Mouse (Mus musculus): ENCODE measurements at regions not wholly inside any gene's neighbourhood (a gene's known extent, or its start where the extent isn't known, plus 50 kb on each side); places are given as distances from the start of the nearest gene placed in this dataset.

GRCm38 (mm10) chr3:8123141-8123540, 1486.7 kb downstream of the Zfp704 start:
- H3K36me3 ChIP-seq (replicated peaks): no peaks in the 10 kb centered on the region
- no peaks in the 10 kb centered on the region for H3K27me3 ChIP-seq (ENCODE audit: insufficient read depth, low read length)
- H3K9me3 ChIP-seq (replicated peaks): no peaks in the 10 kb centered on the region
- no peaks in the 10 kb centered on the region for H3K4me1 ChIP-seq (ENCODE audit: insufficient read depth, low read depth, low read length)
- ATAC-seq (ENCODE audit: extremely low read depth, insufficient number of reproducible peaks, low FRiP score, poor library complexity, severe bottlenecking): no peak
- no peak for TF ChIP-seq POLR2AphosphoS5 (IDR thresholded peaks at IDR 0.05; ENCODE audit: insufficient replicate concordance, low read depth, low read length)
- TF ChIP-seq CTCF (IDR thresholded peaks at IDR 0.05; ENCODE audit: low read depth, low read length): no peak
- no peak for TF ChIP-seq TAL1 (conservative IDR thresholded peaks at IDR 0.05; ENCODE audit: low read depth, low read length)
- no peak for TF ChIP-seq GATA2 (IDR thresholded peaks at IDR 0.05; ENCODE audit: borderline replicate concordance, low read depth, low read length)
- TF ChIP-seq GATA1 (IDR thresholded peaks at IDR 0.05; ENCODE audit: borderline replicate concordance, low read length): no peak
- H3K4me3 ChIP-seq (ENCODE audit: low read depth, low read length): no peak overlapping the region
- DNase-seq (ENCODE audit: low spot score): no peak

GRCm38 (mm10) chr3:8098291-8098690, 1478.0 kb upstream of the 1700008P02Rik start:
- no peak overlapping the region for H3K4me3 ChIP-seq (ENCODE audit: low read depth, low read length)
- H3K9me3 ChIP-seq (replicated peaks): no peaks in the 10 kb centered on the region
- no peak for ATAC-seq (ENCODE audit: extremely low read depth, insufficient number of reproducible peaks, low FRiP score, poor library complexity, severe bottlenecking)
- TF ChIP-seq GATA2 (IDR thresholded peaks at IDR 0.05; ENCODE audit: borderline replicate concordance, low read depth, low read length): no peak
- no peak for TF ChIP-seq TAL1 (conservative IDR thresholded peaks at IDR 0.05; ENCODE audit: low read depth, low read length)
- TF ChIP-seq POLR2AphosphoS5 (IDR thresholded peaks at IDR 0.05; ENCODE audit: insufficient replicate concordance, low read depth, low read length): no peak
- no peak for DNase-seq (ENCODE audit: low spot score)
- no peaks in the 10 kb centered on the region for H3K36me3 ChIP-seq (replicated peaks)
- no peaks in the 10 kb centered on the region for H3K4me1 ChIP-seq (ENCODE audit: insufficient read depth, low read depth, low read length)
- no peaks in the 10 kb centered on the region for H3K27me3 ChIP-seq (ENCODE audit: insufficient read depth, low read length)

- H3K27me3 ChIP-seq (ENCODE audit: insufficient read depth, low read length): no peaks in the 10 kb centered on the region
- no peaks in the 10 kb centered on the region for H3K4me1 ChIP-seq (ENCODE audit: insufficient read depth, low read depth, low read length)
- DNase-seq (ENCODE audit: low spot score): no peak
- no peak for ATAC-seq (ENCODE audit: extremely low read depth, insufficient number of reproducible peaks, low FRiP score, poor library complexity, severe bottlenecking)
- no peak for TF ChIP-seq GATA1 (IDR thresholded peaks at IDR 0.05; ENCODE audit: borderline replicate concordance, low read length)
- no peak for TF ChIP-seq POLR2AphosphoS5 (IDR thresholded peaks at IDR 0.05; ENCODE audit: insufficient replicate concordance, low read depth, low read length)
- TF ChIP-seq CTCF (IDR thresholded peaks at IDR 0.05; ENCODE audit: low read depth, low read length): no peak
- TF ChIP-seq GATA2 (IDR thresholded peaks at IDR 0.05; ENCODE audit: borderline replicate concordance, low read depth, low read length): no peak
- no peak for TF ChIP-seq TAL1 (conservative IDR thresholded peaks at IDR 0.05; ENCODE audit: low read depth, low read length)
- H3K9me3 ChIP-seq (replicated peaks): no peaks in the 10 kb centered on the region
- H3K4me3 ChIP-seq (ENCODE audit: low read depth, low read length): no peak overlapping the region
- no peaks in the 10 kb centered on the region for H3K36me3 ChIP-seq (replicated peaks)
These were observed 1464.5 kb upstream of the 1700008P02Rik start for GRCm38 (mm10) chr3:8084749-8085148.

GRCm38 (mm10) chr3:8053711-8054110, 1433.5 kb upstream of the 1700008P02Rik start:
- Histone ChIP-seq H3K4me1 (ENCODE audit: insufficient read depth, low read depth, low read length) (no peaks in the 10 kb centered on the region), H3K27me3 (ENCODE audit: insufficient read depth, low read length) (no peaks in the 10 kb centered on the region), H3K9me3 (replicated peaks) (no peaks in the 10 kb centered on the region), H3K4me3 (ENCODE audit: low read depth, low read length) (no peak overlapping the region), H3K36me3 (replicated peaks) (no peaks in the 10 kb centered on the region)
- ATAC-seq (ENCODE audit: extremely low read depth, insufficient number of reproducible peaks, low FRiP score, poor library complexity, severe bottlenecking) (no peak), DNase-seq (ENCODE audit: low spot score) (no peak)
- TF ChIP-seq CTCF (IDR thresholded peaks at IDR 0.05; ENCODE audit: low read depth, low read length): no peak

- Histone ChIP-seq H3K9me3 (replicated peaks) (no peaks in the 10 kb centered on the region), H3K36me3 (replicated peaks) (no peaks in the 10 kb centered on the region), H3K4me3 (ENCODE audit: low read depth, low read length) (no peak overlapping the region), H3K27me3 (ENCODE audit: insufficient read depth, low read length) (no peaks in the 10 kb centered on the region), H3K4me1 (ENCODE audit: insufficient read depth, low read depth, low read length) (no peaks in the 10 kb centered on the region)
- TF ChIP-seq TAL1 (conservative IDR thresholded peaks at IDR 0.05; ENCODE audit: low read depth, low read length) (no peak), CTCF (IDR thresholded peaks at IDR 0.05; ENCODE audit: low read depth, low read length) (no peak), GATA2 (IDR thresholded peaks at IDR 0.05; ENCODE audit: borderline replicate concordance, low read depth, low read length) (no peak), POLR2AphosphoS5 (IDR thresholded peaks at IDR 0.05; ENCODE audit: insufficient replicate concordance, low read depth, low read length) (no peak), GATA1 (IDR thresholded peaks at IDR 0.05; ENCODE audit: borderline replicate concordance, low read length) (no peak)
- no peak for ATAC-seq (ENCODE audit: extremely low read depth, insufficient number of reproducible peaks, low FRiP score, poor library complexity, severe bottlenecking)
- no peak for DNase-seq (ENCODE audit: low spot score)
These were observed 1430.9 kb upstream of the 1700008P02Rik start for GRCm38 (mm10) chr3:8051167-8051566.

GRCm38 (mm10) chr3:8049706-8050105, 1429.5 kb upstream of the 1700008P02Rik start:
- ATAC-seq (ENCODE audit: extremely low read depth, insufficient number of reproducible peaks, low FRiP score, poor library complexity, severe bottlenecking) (no peak), DNase-seq (ENCODE audit: low spot score) (no peak)
- no peaks in the 10 kb centered on the region for H3K36me3 ChIP-seq (replicated peaks)
- no peaks in the 10 kb centered on the region for H3K4me1 ChIP-seq (ENCODE audit: insufficient read depth, low read depth, low read length)
- no peaks in the 10 kb centered on the region for H3K27me3 ChIP-seq (ENCODE audit: insufficient read depth, low read length)
- no peak for TF ChIP-seq TAL1 (conservative IDR thresholded peaks at IDR 0.05; ENCODE audit: low read depth, low read length)
- no peak for TF ChIP-seq CTCF (IDR thresholded peaks at IDR 0.05; ENCODE audit: low read depth, low read length)
- no peak for TF ChIP-seq GATA2 (IDR thresholded peaks at IDR 0.05; ENCODE audit: borderline replicate concordance, low read depth, low read length)
- TF ChIP-seq GATA1 (IDR thresholded peaks at IDR 0.05; ENCODE audit: borderline replicate concordance, low read length): no peak
- no peak for TF ChIP-seq POLR2AphosphoS5 (IDR thresholded peaks at IDR 0.05; ENCODE audit: insufficient replicate concordance, low read depth, low read length)
- H3K9me3 ChIP-seq (replicated peaks): no peaks in the 10 kb centered on the region
- no peak overlapping the region for H3K4me3 ChIP-seq (ENCODE audit: low read depth, low read length)

- DNase-seq (ENCODE audit: low spot score) (no peak), ATAC-seq (ENCODE audit: extremely low read depth, insufficient number of reproducible peaks, low FRiP score, poor library complexity, severe bottlenecking) (no peak)
- H3K9me3 ChIP-seq (replicated peaks): no peaks in the 10 kb centered on the region
- H3K27me3 ChIP-seq (ENCODE audit: insufficient read depth, low read length): no peaks in the 10 kb centered on the region
- no peak for TF ChIP-seq GATA2 (IDR thresholded peaks at IDR 0.05; ENCODE audit: borderline replicate concordance, low read depth, low read length)
- TF ChIP-seq POLR2AphosphoS5 (IDR thresholded peaks at IDR 0.05; ENCODE audit: insufficient replicate concordance, low read depth, low read length): no peak
- TF ChIP-seq CTCF (IDR thresholded peaks at IDR 0.05; ENCODE audit: low read depth, low read length): no peak
- TF ChIP-seq GATA1 (IDR thresholded peaks at IDR 0.05; ENCODE audit: borderline replicate concordance, low read length): no peak
- TF ChIP-seq TAL1 (conservative IDR thresholded peaks at IDR 0.05; ENCODE audit: low read depth, low read length): no peak
- H3K36me3 ChIP-seq (replicated peaks): no peaks in the 10 kb centered on the region
- no peak overlapping the region for H3K4me3 ChIP-seq (ENCODE audit: low read depth, low read length)
- no peaks in the 10 kb centered on the region for H3K4me1 ChIP-seq (ENCODE audit: insufficient read depth, low read depth, low read length)
These were observed 1426.1 kb upstream of the 1700008P02Rik start for GRCm38 (mm10) chr3:8046348-8046747.
